Mouse (Mus musculus): ENCODE data around the gene Wdr37. TPM values are rescaled to one million over a fixed set of nuclear protein-coding genes. Genes with fewer than 3 reads are reported as not detected.

Wdr37 gene
- polyA plus RNA-seq (2017; shearing (Covaris generic)), result 40.6 TPM

DNA sequence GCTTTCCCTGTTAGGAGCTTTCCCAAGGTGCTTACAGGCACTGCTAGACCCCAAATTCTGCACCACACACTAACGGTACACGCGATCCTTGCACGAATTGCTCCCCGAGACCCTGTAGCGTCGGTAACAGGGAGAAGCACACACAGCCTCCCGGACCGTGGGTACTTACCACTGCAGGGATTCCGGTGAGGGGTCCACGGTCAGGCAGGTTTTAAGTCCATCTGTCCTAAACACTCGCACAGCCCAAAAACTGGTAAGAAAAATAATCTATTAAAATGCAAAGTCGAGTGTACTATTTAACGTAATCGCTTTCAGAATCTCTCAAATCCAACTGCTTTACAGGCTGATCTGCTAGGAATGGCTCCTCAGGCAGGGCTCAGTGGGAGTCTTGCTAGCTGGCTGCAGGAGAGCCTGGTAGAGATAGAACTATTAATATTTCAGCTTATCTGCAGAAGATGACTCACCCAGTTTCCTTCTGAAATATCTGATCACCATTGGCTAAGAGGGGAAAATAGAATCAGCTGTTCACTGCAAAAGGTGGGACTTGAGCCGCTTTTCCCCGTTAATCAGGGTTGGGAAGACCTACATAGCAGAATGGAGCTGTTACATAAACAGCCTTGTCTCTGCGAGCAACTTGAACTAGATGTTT lies at the start of gene Wdr37:
Gene Wdr37 (minus strand): TSS at position 596 of the 649 bp plus-strand sequence.

DNA sequence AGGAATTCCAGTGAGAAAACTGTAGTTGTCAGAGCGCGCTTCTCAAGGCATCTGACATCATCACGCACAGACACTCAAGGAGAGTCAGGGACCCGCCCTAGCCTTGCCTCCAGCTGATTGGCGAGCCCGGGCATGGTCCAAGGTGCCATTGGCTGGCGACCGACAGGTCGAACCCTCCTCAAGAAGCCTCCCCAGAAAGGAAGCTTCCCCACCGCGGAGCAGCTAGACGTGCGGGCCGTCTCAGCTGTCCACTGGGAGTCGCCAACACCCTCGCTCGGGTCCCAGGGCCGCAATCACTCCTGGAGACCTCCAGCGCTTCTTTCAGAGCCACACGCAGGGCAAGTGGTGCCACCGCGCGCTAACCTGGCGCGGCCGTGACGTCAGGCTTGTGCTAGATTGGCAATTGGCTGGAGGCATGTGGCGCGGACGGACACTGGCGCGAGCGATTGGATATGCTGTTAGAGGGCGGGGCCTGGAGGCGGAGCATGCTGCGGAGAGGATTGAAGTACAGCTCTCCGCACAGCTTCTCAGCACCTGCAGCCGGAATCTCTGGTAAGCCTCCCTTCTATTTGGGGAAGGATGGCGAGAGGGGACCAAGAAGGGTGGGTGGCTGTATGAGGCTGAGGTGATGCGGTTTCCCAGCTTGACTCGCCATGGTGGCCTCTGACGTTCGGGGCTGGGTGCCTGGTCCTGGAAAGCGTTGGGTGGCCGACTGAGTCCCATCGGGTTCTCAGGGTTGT lies 13.9 kb upstream of the Wdr37 start, which contains the start of gene Idi1:
Gene Idi1 (plus strand): TSS at position 57 of the 740 bp plus-strand sequence.

Other genes starting within 250 kb of the Wdr37 start
- 36.7 TPM for gene Idi1, start 13.6 kb upstream of the Wdr37 start, polyA plus RNA-seq (2017; shearing (Covaris generic))
- not detected for gene Gm9745, start 76.3 kb upstream of the Wdr37 start, polyA plus RNA-seq (2017; shearing (Covaris generic))
- not detected for gene Idi2, start 81.0 kb upstream of the Wdr37 start, polyA plus RNA-seq (2017; shearing (Covaris generic))
- 114 TPM for gene Gtpbp4, start 124.2 kb upstream of the Wdr37 start, polyA plus RNA-seq (2017; shearing (Covaris generic))
- gene Larp4b, start 222.0 kb upstream of the Wdr37 start, polyA plus RNA-seq (2017; shearing (Covaris generic)), result 14.4 TPM